Mouse (Mus musculus): ENCODE results near the gene Mecp2. TPM values are rescaled to one million over a fixed set of nuclear protein-coding genes. Genes with fewer than 3 reads are reported as not detected.
A peak's percentile ranks its signal among the peaks of the same experiment; 100 is the strongest.

The Mecp2 gene
- polyA plus RNA-seq, 1 experiment from 2014 or later = 11.6 TPM

- H3K4me2 ChIP-seq (ENCODE audit: low read depth, low read length) = no peak overlapping the region
- no peak overlapping the region for H3K27ac ChIP-seq (ENCODE audit: low read length)
- no peak for ATAC-seq (ENCODE audit: low read depth)
- H3K9ac ChIP-seq (ENCODE audit: low read length) = no peak overlapping the region
- H3K36me3 ChIP-seq (ENCODE audit: control insufficient read depth, insufficient read depth, low read length) = peaks cover 2% of the 10 kb centered on the region; the same call in 1 of the 2 replicates
- H3K4me3 ChIP-seq (ENCODE audit: low read length) = no peak overlapping the region
- 60% methylated on average over 1 of the region's 1 CpGs for WGBS
- H3K9me3 ChIP-seq (ENCODE audit: control insufficient read depth, low read length) = no peaks in the 10 kb centered on the region
- no peaks in the 10 kb centered on the region for H3K27me3 ChIP-seq (ENCODE audit: control insufficient read depth, insufficient read depth, low read depth, low read length)
- no peaks in the 10 kb centered on the region for H3K4me1 ChIP-seq (replicated peaks; ENCODE audit: control insufficient read depth, insufficient read depth, low read length)
Observed at GRCm38 (mm10) chrX:74030000-74030399, 105.2 kb downstream of the Mecp2 start.

DNA sequence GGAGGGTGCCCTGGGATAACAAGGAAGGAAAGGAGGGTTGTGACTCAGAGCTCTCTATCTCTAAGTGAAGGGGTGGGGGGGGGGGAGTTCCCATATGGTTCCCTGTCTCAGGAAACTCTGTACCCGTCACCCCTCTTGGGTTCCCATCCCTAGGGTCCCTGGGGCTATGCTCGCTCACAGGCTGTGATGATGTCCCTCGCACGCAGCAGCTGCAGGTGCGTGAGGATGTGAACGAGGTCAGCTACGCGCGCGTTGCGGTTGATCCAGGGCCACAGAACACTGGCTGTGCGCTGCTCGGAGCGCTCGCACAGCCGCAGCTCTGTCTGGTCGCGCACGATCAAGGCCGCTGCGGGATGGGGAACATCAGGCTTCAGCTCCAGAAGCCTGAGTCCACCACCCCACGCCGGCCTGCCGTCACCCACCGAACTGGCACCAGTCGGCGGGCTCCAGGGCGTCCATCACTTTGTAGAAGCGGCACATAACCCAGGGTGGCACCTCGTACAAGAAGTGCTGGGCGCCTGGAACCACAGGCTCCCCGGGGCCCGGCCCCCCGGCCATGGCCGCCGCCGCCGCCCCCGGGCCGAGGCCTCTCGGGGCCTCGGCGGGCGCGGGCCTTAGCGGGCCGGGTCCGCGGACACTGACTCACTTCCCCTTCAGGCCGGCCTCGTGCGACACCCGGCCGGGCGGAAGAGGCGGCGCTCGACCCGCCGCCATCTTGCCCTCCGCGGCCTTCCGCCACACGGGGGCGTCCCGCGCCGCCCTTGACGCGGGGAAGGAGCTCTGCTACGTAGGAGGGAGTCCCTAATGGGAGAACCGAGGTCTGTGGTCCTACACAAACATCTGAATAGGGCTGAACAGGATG is 111.7 kb downstream of the Mecp2 start, which contains the start of gene Irak1:
Gene Irak1, minus strand, starts transcription at position 731 of the 862 bp plus-strand sequence.
- peak within 1 kb of the TSS; percentile 69 for H3K27ac ChIP-seq (ENCODE audit: low read length)
- H3K4me2 ChIP-seq (ENCODE audit: low read depth, low read length) = peak within 1 kb of the TSS; percentile 65
- peak; percentile 94 for ATAC-seq (ENCODE audit: low read depth)
- H3K9me3 ChIP-seq (ENCODE audit: control insufficient read depth, low read length) = no peaks in the 10 kb centered on the region
- H3K9ac ChIP-seq (ENCODE audit: low read length) = peak within 1 kb of the TSS; percentile 83
- H3K4me1 ChIP-seq (replicated peaks; ENCODE audit: control insufficient read depth, insufficient read depth, low read length) = peaks cover 4% of the 10 kb centered on the region; the same call in 1 of the 2 replicates
- 21% methylated on average over 50 of the region's 72 CpGs for WGBS
- H3K4me3 ChIP-seq (ENCODE audit: low read length) = peak within 1 kb of the TSS; percentile 66
- no peaks in the 10 kb centered on the region for H3K36me3 ChIP-seq (ENCODE audit: control insufficient read depth, insufficient read depth, low read length)
- no peaks in the 10 kb centered on the region for H3K27me3 ChIP-seq (ENCODE audit: control insufficient read depth, insufficient read depth, low read depth, low read length)

DNA sequence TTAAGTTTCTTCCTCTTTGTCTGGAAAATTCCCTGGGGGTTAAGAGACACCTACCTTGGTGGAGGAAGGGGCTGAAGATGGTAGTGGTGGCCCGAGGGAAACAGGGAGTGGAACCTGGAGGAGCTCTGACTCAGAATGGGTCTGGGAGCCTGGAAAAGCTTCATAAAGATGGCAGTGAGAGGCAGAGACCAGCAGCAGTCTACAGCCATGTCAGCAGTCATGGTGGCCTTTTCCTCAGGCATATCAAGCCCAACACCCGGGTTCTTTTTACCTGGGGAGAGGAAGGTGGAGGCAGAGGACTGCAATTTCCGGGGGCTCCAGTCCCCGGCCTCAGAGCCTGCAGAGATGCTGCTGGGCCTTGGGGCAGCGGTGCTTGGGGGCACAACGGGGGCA is 112.4 kb downstream of the Mecp2 start:
- H3K4me2 ChIP-seq (ENCODE audit: low read depth, low read length) = peak overlapping the region; percentile 65
- H3K36me3 ChIP-seq (ENCODE audit: control insufficient read depth, insufficient read depth, low read length) = no peaks in the 10 kb centered on the region
- H3K9me3 ChIP-seq (ENCODE audit: control insufficient read depth, low read length) = no peaks in the 10 kb centered on the region
- no peaks in the 10 kb centered on the region for H3K27me3 ChIP-seq (ENCODE audit: control insufficient read depth, insufficient read depth, low read depth, low read length)
- H3K9ac ChIP-seq (ENCODE audit: low read length) = peak overlapping the region; percentile 83
- WGBS = 16% methylated on average over 6 of the region's 6 CpGs
- H3K4me1 ChIP-seq (replicated peaks; ENCODE audit: control insufficient read depth, insufficient read depth, low read length) = peaks cover 4% of the 10 kb centered on the region; the same call in 1 of the 2 replicates
- H3K4me3 ChIP-seq (ENCODE audit: low read length) = peak overlapping the region; percentile 66
- no peak overlapping the region for H3K27ac ChIP-seq (ENCODE audit: low read length)
- no peak for ATAC-seq (ENCODE audit: low read depth)

DNA sequence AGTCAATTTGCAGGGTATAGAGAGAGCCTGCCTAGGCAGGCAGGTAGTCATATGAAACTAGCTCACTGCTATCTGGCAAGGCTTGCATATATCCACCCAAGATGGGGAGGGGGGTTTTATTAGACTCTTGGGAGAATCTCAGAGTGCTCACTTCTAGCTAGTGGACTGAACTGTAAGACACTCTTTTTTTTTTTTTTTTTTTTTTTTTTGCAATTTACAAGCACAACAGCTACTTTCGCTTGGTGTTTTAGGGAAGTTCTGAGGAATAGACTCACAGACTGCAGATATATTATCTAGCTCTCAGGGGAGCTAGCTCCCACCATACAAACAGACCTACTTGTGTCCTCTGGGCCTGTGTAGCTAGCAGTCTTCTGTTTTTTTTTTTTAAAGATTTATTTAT is 120.6 kb downstream of the Mecp2 start:
- no peaks in the 10 kb centered on the region for H3K27me3 ChIP-seq (ENCODE audit: control insufficient read depth, insufficient read depth, low read depth, low read length)
- H3K4me3 ChIP-seq (ENCODE audit: low read length) = no peak overlapping the region
- no peak overlapping the region for H3K27ac ChIP-seq (ENCODE audit: low read length)
- no peaks in the 10 kb centered on the region for H3K9me3 ChIP-seq (ENCODE audit: control insufficient read depth, low read length)
- no peak overlapping the region for H3K4me2 ChIP-seq (ENCODE audit: low read depth, low read length)
- ATAC-seq (ENCODE audit: low read depth) = no peak
- no peak overlapping the region for H3K9ac ChIP-seq (ENCODE audit: low read length)
- peaks cover 4% of the 10 kb centered on the region; the same call in 1 of the 2 replicates for H3K36me3 ChIP-seq (ENCODE audit: control insufficient read depth, insufficient read depth, low read length)
- no peaks in the 10 kb centered on the region for H3K4me1 ChIP-seq (replicated peaks; ENCODE audit: control insufficient read depth, insufficient read depth, low read length)
- 75% methylated on average over 1 of the region's 1 CpGs for WGBS

GRCm38 (mm10) chrX:74008063-74008462 is 127.1 kb downstream of the Mecp2 start:
- Histone ChIP-seq H3K4me2 (ENCODE audit: low read depth, low read length) (no peak overlapping the region), H3K9me3 (ENCODE audit: control insufficient read depth, low read length) (no peaks in the 10 kb centered on the region), H3K27ac (ENCODE audit: low read length) (no peak overlapping the region), H3K9ac (ENCODE audit: low read length) (no peak overlapping the region), H3K4me3 (ENCODE audit: low read length) (no peak overlapping the region), H3K27me3 (ENCODE audit: control insufficient read depth, insufficient read depth, low read depth, low read length) (no peaks in the 10 kb centered on the region; the same call in 1 of the 2 replicates), H3K36me3 (ENCODE audit: control insufficient read depth, insufficient read depth, low read length) (no peaks in the 10 kb centered on the region), H3K4me1 (replicated peaks; ENCODE audit: control insufficient read depth, insufficient read depth, low read length) (no peaks in the 10 kb centered on the region)
- no peak for ATAC-seq (ENCODE audit: low read depth)
- 64% methylated on average over 8 of the region's 8 CpGs for WGBS

GRCm38 (mm10) chrX:74006401-74006800 is 128.8 kb downstream of the Mecp2 start:
- Histone ChIP-seq H3K4me1 (replicated peaks; ENCODE audit: control insufficient read depth, insufficient read depth, low read length) (no peaks in the 10 kb centered on the region), H3K27me3 (ENCODE audit: control insufficient read depth, insufficient read depth, low read depth, low read length) (no peaks in the 10 kb centered on the region; the same call in 1 of the 2 replicates), H3K9me3 (ENCODE audit: control insufficient read depth, low read length) (no peaks in the 10 kb centered on the region), H3K36me3 (ENCODE audit: control insufficient read depth, insufficient read depth, low read length) (no peaks in the 10 kb centered on the region), H3K9ac (ENCODE audit: low read length) (no peak overlapping the region), H3K27ac (ENCODE audit: low read length) (no peak overlapping the region), H3K4me3 (ENCODE audit: low read length) (no peak overlapping the region), H3K4me2 (ENCODE audit: low read depth, low read length) (no peak overlapping the region)
- 79% methylated on average over 21 of the region's 21 CpGs for WGBS
- no peak for ATAC-seq (ENCODE audit: low read depth)

GRCm38 (mm10) chrX:74003644-74004043 is 131.5 kb downstream of the Mecp2 start:
- Histone ChIP-seq H3K9me3 (ENCODE audit: control insufficient read depth, low read length) (no peaks in the 10 kb centered on the region), H3K9ac (ENCODE audit: low read length) (no peak overlapping the region), H3K4me2 (ENCODE audit: low read depth, low read length) (no peak overlapping the region), H3K27ac (ENCODE audit: low read length) (no peak overlapping the region), H3K27me3 (ENCODE audit: control insufficient read depth, insufficient read depth, low read depth, low read length) (no peaks in the 10 kb centered on the region; the same call in 1 of the 2 replicates), H3K4me3 (ENCODE audit: low read length) (no peak overlapping the region), H3K36me3 (ENCODE audit: control insufficient read depth, insufficient read depth, low read length) (no peaks in the 10 kb centered on the region), H3K4me1 (replicated peaks; ENCODE audit: control insufficient read depth, insufficient read depth, low read length) (no peaks in the 10 kb centered on the region)
- 67% methylated on average over 2 of the region's 2 CpGs for WGBS
- ATAC-seq (ENCODE audit: low read depth) = no peak

- H3K36me3 ChIP-seq (ENCODE audit: control insufficient read depth, insufficient read depth, low read length) = no peaks in the 10 kb centered on the region
- 65% methylated on average over 3 of the region's 3 CpGs for WGBS
- no peaks in the 10 kb centered on the region for H3K4me1 ChIP-seq (replicated peaks; ENCODE audit: control insufficient read depth, insufficient read depth, low read length)
- no peak for ATAC-seq (ENCODE audit: low read depth)
- H3K9me3 ChIP-seq (ENCODE audit: control insufficient read depth, low read length) = no peaks in the 10 kb centered on the region
- H3K4me3 ChIP-seq (ENCODE audit: low read length) = no peak overlapping the region
- no peak overlapping the region for H3K27ac ChIP-seq (ENCODE audit: low read length)
- no peak overlapping the region for H3K9ac ChIP-seq (ENCODE audit: low read length)
- no peaks in the 10 kb centered on the region for H3K27me3 ChIP-seq (ENCODE audit: control insufficient read depth, insufficient read depth, low read depth, low read length)
- no peak overlapping the region for H3K4me2 ChIP-seq (ENCODE audit: low read depth, low read length)
Observed at GRCm38 (mm10) chrX:74001024-74001423, 134.1 kb downstream of the Mecp2 start.

- peak; percentile 89 for ATAC-seq (ENCODE audit: low read depth)
- no peak overlapping the region for H3K27ac ChIP-seq (ENCODE audit: low read length)
- H3K4me1 ChIP-seq (replicated peaks; ENCODE audit: control insufficient read depth, insufficient read depth, low read length) = no peaks in the 10 kb centered on the region
- H3K27me3 ChIP-seq (ENCODE audit: control insufficient read depth, insufficient read depth, low read depth, low read length) = no peaks in the 10 kb centered on the region
- H3K4me2 ChIP-seq (ENCODE audit: low read depth, low read length) = no peak overlapping the region
- H3K9me3 ChIP-seq (ENCODE audit: control insufficient read depth, low read length) = no peaks in the 10 kb centered on the region
- H3K36me3 ChIP-seq (ENCODE audit: control insufficient read depth, insufficient read depth, low read length) = no peaks in the 10 kb centered on the region
- WGBS = 31% methylated on average over 8 of the region's 8 CpGs
- H3K9ac ChIP-seq (ENCODE audit: low read length) = no peak overlapping the region
- no peak overlapping the region for H3K4me3 ChIP-seq (ENCODE audit: low read length)
Observed at GRCm38 (mm10) chrX:73998911-73999869, 136.0 kb downstream of the Mecp2 start.
